Mouse (Mus musculus) layer of hippocampus, adult 2 months (tissue): ENCODE measurements at regions not wholly inside any gene's neighbourhood (a gene's known extent, or its start where the extent isn't known, plus 50 kb on each side); places are given as distances from the start of the nearest gene placed in this dataset.

Experiments used
- DNase-seq, 2 experiments: peaks; one replicate each; pipeline ENCODE4 v3.0.0; 2022; ENCODE audit warnings: low spot score in 2 of 2
- H3K27ac ChIP-seq: fragments of 200-600 bp; 2 replicates; pipeline ENCODE4 v1.8.1; 2022
- H3K4me3 ChIP-seq: fragments of 200-600 bp; 2 replicates; pipeline ENCODE4 v1.8.1; 2022; ENCODE audit warnings: mild to moderate bottlenecking
- CTCF ChIP-seq: fragments of 200-600 bp; conservative IDR thresholded peaks from 2 replicates; pipeline ENCODE4 v1.8.1; 2022; ENCODE audit warnings: antibody characterized with exemption, mild to moderate bottlenecking, moderate library complexity

- TF ChIP-seq CTCF: no peak
- no peak overlapping the region for H3K4me3 ChIP-seq
- DNase-seq: no peak
Observed at GRCm38 (mm10) chr8:76748471-76748870, 150.8 kb upstream of the Nr3c2 start.

GRCm38 (mm10) chr8:76750286-76750685 lies 149.0 kb upstream of the Nr3c2 start:
- no peak for TF ChIP-seq CTCF
- no peak overlapping the region for H3K4me3 ChIP-seq
- H3K27ac ChIP-seq: no peak overlapping the region
- DNase-seq: no peak

More at GRCm38 (mm10) chr8:76748471-76748870, 150.8 kb upstream of the Nr3c2 start:
- no peak overlapping the region for H3K27ac ChIP-seq

GRCm38 (mm10) chr8:76754166-76754565 lies 145.1 kb upstream of the Nr3c2 start:
- Histone ChIP-seq H3K27ac (no peak overlapping the region), H3K4me3 (no peak overlapping the region)
- no peak for DNase-seq
- TF ChIP-seq CTCF: no peak

DNA sequence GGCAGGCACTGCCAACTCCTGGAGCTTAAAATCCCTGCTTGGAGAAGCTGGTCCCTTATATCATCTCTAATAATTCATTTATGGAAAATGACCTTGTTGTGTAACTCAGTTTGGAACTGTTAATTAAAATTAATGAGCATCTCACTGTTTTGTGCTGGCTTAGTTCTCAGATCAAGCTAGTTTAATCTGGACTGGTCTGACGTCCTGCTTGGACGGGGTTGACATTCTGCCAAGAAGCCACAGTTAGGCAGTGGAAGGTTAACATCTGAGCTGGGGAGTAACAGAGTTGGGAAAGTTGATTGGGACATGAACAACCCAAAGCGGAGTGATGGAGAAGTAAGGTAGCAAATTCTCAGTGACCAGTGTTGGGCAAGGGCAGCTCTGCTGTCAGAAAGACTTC lies 135.0 kb upstream of the Nr3c2 start:
- Histone ChIP-seq H3K4me3 (no peak overlapping the region), H3K27ac (no peak overlapping the region)
- no peak for DNase-seq
- TF ChIP-seq CTCF: no peak

DNA sequence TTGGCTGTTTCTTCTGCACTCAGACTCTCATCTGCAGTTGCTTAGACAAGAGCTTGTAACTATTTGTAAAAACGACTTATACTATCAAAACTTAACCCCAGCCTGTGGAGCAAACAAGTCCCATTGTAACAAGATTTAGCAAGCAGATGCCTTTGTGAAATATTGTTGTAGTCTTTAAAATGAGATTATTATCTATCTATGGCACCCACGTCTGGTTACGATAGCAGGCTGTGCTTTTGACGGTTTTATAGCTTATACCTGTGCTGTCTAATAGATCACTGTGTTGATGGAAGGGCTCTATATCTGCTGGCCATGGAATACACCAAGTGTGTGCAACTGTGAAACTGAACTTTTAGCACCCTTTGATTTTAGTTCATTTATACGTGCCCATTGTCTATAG lies 130.9 kb upstream of the Nr3c2 start:
- H3K27ac ChIP-seq: no peak overlapping the region
- no peak for TF ChIP-seq CTCF
- no peak for DNase-seq
- H3K4me3 ChIP-seq: no peak overlapping the region

- Histone ChIP-seq H3K27ac (no peak overlapping the region), H3K4me3 (no peak overlapping the region)
- peak; percentile 58 for TF ChIP-seq CTCF
- DNase-seq: no peak
Observed at GRCm38 (mm10) chr8:76787744-76788143, 111.5 kb upstream of the Nr3c2 start.

- no peak overlapping the region for H3K4me3 ChIP-seq
- no peak for DNase-seq
- no peak for TF ChIP-seq CTCF
- no peak overlapping the region for H3K27ac ChIP-seq
Observed at GRCm38 (mm10) chr8:76793891-76794290, 105.4 kb upstream of the Nr3c2 start.

GRCm38 (mm10) chr8:76799998-76800397 lies 99.2 kb upstream of the Nr3c2 start:
- no peak for TF ChIP-seq CTCF
- DNase-seq: no peak
- no peak overlapping the region for H3K27ac ChIP-seq

DNA sequence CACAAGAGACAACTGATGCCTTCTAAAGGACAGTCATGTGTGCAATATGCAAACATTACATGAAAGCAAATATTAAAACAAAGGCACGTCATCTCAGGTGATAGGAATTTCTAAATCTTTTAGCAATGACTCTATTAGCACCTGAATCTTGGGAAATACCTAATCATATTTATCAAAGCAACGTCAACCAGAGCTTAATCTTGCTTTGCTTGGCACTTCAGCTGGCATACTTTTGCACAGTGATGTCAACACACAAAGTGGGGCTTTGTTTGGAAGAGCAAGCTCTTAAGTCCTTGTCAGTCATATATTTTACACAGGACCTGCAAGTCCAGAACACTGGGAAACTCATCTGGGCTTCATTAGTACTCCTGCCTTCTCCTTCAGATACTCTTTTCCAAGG lies 75.8 kb upstream of the Nr3c2 start:
- Histone ChIP-seq H3K27ac (no peak overlapping the region), H3K4me3 (no peak overlapping the region)
- no peak for DNase-seq
- TF ChIP-seq CTCF: no peak

More at GRCm38 (mm10) chr8:76799998-76800397, 99.2 kb upstream of the Nr3c2 start:
- H3K4me3 ChIP-seq: no peak overlapping the region
